Mouse (Mus musculus): ENCODE results near the gene Htr1a.

The Htr1a gene

GRCm38 (mm10) chr13:105443339-105443738, at the start of gene Htr1a:
Gene Htr1a, plus strand, starts transcription at chr13:105443639.
- H3K27me3 ChIP-seq (ENCODE audit: insufficient read depth, low read length), result peaks cover 47% of the 10 kb centered on the region
- TF ChIP-seq NANOG (IDR thresholded peaks at IDR 0.05; ENCODE audit: borderline replicate concordance, low read length) (no peak), POU5F1 (IDR thresholded peaks at IDR 0.05; ENCODE audit: borderline replicate concordance, low read length) (no peak), CTCF (conservative IDR thresholded peaks at IDR 0.05; ENCODE audit: low read length) (no peak)
- peak within 1 kb of the TSS; percentile 75 for H3K4me3 ChIP-seq (replicated peaks; ENCODE audit: low read length)
- no peaks in the 10 kb centered on the region for H3K9me3 ChIP-seq (ENCODE audit: low read length)
- no peaks in the 10 kb centered on the region for H3K36me3 ChIP-seq (ENCODE audit: insufficient read depth, low read length)
- peaks cover 20% of the 10 kb centered on the region for H3K4me1 ChIP-seq (replicated peaks; ENCODE audit: low read depth, low read length)

GRCm38 (mm10) chr13:105411535-105412326, 31.7 kb upstream of the Htr1a start:
- TF ChIP-seq NANOG (IDR thresholded peaks at IDR 0.05; ENCODE audit: borderline replicate concordance, low read length) (no peak), POU5F1 (IDR thresholded peaks at IDR 0.05; ENCODE audit: borderline replicate concordance, low read length) (no peak), CTCF (conservative IDR thresholded peaks at IDR 0.05; ENCODE audit: low read length) (no peak)
- H3K4me1 ChIP-seq (replicated peaks; ENCODE audit: low read depth, low read length), result no peaks in the 10 kb centered on the region
- H3K36me3 ChIP-seq (ENCODE audit: insufficient read depth, low read length), result no peaks in the 10 kb centered on the region
- no peaks in the 10 kb centered on the region for H3K9me3 ChIP-seq (ENCODE audit: low read length)
- no peaks in the 10 kb centered on the region for H3K27me3 ChIP-seq (ENCODE audit: insufficient read depth, low read length)
- no peak overlapping the region for H3K4me3 ChIP-seq (replicated peaks; ENCODE audit: low read length)

DNA sequence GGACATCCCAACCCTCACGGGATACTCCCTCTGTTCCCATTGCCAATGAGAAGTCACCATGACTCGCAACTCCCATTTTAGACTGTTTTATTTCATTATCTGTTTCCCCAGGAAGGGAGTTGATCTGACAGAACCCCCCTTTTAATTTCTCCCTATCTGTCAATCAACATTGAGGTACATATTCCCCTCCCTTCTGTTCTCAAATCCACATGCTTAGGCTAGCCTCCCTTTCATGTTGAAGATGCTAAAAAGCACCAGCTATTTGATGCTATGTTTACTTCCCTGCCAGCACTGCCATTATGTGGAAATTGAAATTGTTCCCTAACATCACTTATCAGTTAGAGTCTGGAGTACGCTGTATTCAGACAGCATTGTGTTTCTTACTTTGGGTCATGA, 31.1 kb upstream of the Htr1a start:
- Histone ChIP-seq H3K36me3 (ENCODE audit: insufficient read depth, low read length) (no peaks in the 10 kb centered on the region), H3K27me3 (ENCODE audit: insufficient read depth, low read length) (no peaks in the 10 kb centered on the region), H3K9me3 (ENCODE audit: low read length) (no peaks in the 10 kb centered on the region), H3K4me3 (replicated peaks; ENCODE audit: low read length) (no peak overlapping the region), H3K4me1 (replicated peaks; ENCODE audit: low read depth, low read length) (no peaks in the 10 kb centered on the region)
- no peak for TF ChIP-seq POU5F1 (IDR thresholded peaks at IDR 0.05; ENCODE audit: borderline replicate concordance, low read length)
- no peak for TF ChIP-seq CTCF (conservative IDR thresholded peaks at IDR 0.05; ENCODE audit: low read length)
- no peak for TF ChIP-seq NANOG (IDR thresholded peaks at IDR 0.05; ENCODE audit: borderline replicate concordance, low read length)

GRCm38 (mm10) chr13:105433141-105433540, 10.3 kb upstream of the Htr1a start:
- H3K4me1 ChIP-seq (replicated peaks; ENCODE audit: low read depth, low read length), result no peaks in the 10 kb centered on the region
- TF ChIP-seq NANOG (IDR thresholded peaks at IDR 0.05; ENCODE audit: borderline replicate concordance, low read length) (no peak), CTCF (conservative IDR thresholded peaks at IDR 0.05; ENCODE audit: low read length) (no peak), POU5F1 (IDR thresholded peaks at IDR 0.05; ENCODE audit: borderline replicate concordance, low read length) (no peak)
- H3K36me3 ChIP-seq (ENCODE audit: insufficient read depth, low read length), result no peaks in the 10 kb centered on the region
- no peaks in the 10 kb centered on the region for H3K27me3 ChIP-seq (ENCODE audit: insufficient read depth, low read length)
- H3K4me3 ChIP-seq (replicated peaks; ENCODE audit: low read length), result no peak overlapping the region
- peaks cover 22% of the 10 kb centered on the region for H3K9me3 ChIP-seq (ENCODE audit: low read length)

GRCm38 (mm10) chr13:105433630-105434029, 9.8 kb upstream of the Htr1a start:
- H3K36me3 ChIP-seq (ENCODE audit: insufficient read depth, low read length), result no peaks in the 10 kb centered on the region
- H3K4me3 ChIP-seq (replicated peaks; ENCODE audit: low read length), result no peak overlapping the region
- H3K4me1 ChIP-seq (replicated peaks; ENCODE audit: low read depth, low read length), result no peaks in the 10 kb centered on the region
- H3K9me3 ChIP-seq (ENCODE audit: low read length), result peaks cover 22% of the 10 kb centered on the region
- TF ChIP-seq POU5F1 (IDR thresholded peaks at IDR 0.05; ENCODE audit: borderline replicate concordance, low read length), result no peak
- TF ChIP-seq CTCF (conservative IDR thresholded peaks at IDR 0.05; ENCODE audit: low read length), result no peak
- no peak for TF ChIP-seq NANOG (IDR thresholded peaks at IDR 0.05; ENCODE audit: borderline replicate concordance, low read length)
- no peaks in the 10 kb centered on the region for H3K27me3 ChIP-seq (ENCODE audit: insufficient read depth, low read length)

DNA sequence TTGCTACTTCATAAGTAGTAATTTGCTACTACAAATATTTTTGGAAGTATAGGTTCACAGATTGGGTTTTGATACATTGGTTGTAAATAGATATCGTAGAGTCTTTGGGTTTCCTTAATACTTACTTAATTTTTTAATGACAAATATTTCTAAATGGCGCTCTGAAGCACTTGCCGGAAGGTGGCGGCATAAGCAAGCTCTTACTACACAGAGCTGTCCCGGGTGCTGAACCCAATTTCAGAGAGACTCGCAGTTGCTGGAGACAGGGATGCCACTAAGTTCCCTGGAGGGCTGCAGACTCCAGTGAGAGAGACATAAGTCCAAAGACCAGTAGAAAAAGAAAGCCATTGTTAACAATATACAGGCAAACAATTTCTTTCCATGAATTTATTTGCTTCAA, 863 bp upstream of the Htr1a start:
- Histone ChIP-seq H3K4me3 (replicated peaks; ENCODE audit: low read length) (no peak overlapping the region), H3K27me3 (ENCODE audit: insufficient read depth, low read length) (peaks cover 45% of the 10 kb centered on the region), H3K4me1 (replicated peaks; ENCODE audit: low read depth, low read length) (peaks cover 20% of the 10 kb centered on the region), H3K9me3 (ENCODE audit: low read length) (no peaks in the 10 kb centered on the region), H3K36me3 (ENCODE audit: insufficient read depth, low read length) (no peaks in the 10 kb centered on the region)
- TF ChIP-seq CTCF (conservative IDR thresholded peaks at IDR 0.05; ENCODE audit: low read length) (peak; percentile 52), NANOG (IDR thresholded peaks at IDR 0.05; ENCODE audit: borderline replicate concordance, low read length) (no peak)

- TF ChIP-seq NANOG (IDR thresholded peaks at IDR 0.05; ENCODE audit: borderline replicate concordance, low read length) (no peak), CTCF (conservative IDR thresholded peaks at IDR 0.05; ENCODE audit: low read length) (no peak), POU5F1 (IDR thresholded peaks at IDR 0.05; ENCODE audit: borderline replicate concordance, low read length) (no peak)
- no peaks in the 10 kb centered on the region for H3K9me3 ChIP-seq (ENCODE audit: low read length)
- peaks cover 48% of the 10 kb centered on the region for H3K27me3 ChIP-seq (ENCODE audit: insufficient read depth, low read length)
- peaks cover 20% of the 10 kb centered on the region for H3K4me1 ChIP-seq (replicated peaks; ENCODE audit: low read depth, low read length)
- no peaks in the 10 kb centered on the region for H3K36me3 ChIP-seq (ENCODE audit: insufficient read depth, low read length)
- H3K4me3 ChIP-seq (replicated peaks; ENCODE audit: low read length), result peak overlapping the region; percentile 75
Measured at GRCm38 (mm10) chr13:105443871-105444237, 415 bp downstream of the Htr1a start.

DNA sequence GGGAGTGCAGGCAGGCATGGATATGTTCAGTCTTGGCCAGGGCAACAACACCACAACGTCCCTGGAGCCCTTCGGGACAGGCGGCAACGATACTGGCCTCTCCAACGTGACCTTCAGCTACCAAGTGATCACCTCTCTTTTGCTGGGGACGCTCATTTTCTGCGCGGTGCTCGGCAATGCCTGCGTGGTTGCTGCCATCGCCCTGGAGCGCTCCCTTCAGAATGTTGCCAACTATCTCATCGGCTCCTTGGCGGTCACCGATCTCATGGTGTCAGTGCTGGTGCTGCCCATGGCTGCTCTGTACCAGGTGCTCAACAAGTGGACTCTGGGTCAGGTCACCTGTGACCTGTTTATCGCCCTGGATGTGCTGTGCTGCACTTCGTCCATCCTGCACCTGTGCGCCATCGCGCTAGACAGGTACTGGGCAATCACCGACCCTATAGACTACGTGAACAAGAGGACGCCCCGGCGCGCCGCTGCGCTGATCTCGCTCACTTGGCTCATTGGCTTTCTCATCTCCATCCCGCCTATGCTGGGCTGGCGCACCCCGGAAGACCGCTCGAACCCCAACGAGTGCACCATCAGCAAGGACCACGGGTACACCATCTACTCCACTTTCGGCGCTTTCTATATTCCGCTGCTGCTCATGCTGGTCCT, 927 bp downstream of the Htr1a start:
- Histone ChIP-seq H3K27me3 (ENCODE audit: insufficient read depth, low read length) (peaks cover 50% of the 10 kb centered on the region), H3K36me3 (ENCODE audit: insufficient read depth, low read length) (no peaks in the 10 kb centered on the region), H3K4me1 (replicated peaks; ENCODE audit: low read depth, low read length) (peaks cover 20% of the 10 kb centered on the region), H3K4me3 (replicated peaks; ENCODE audit: low read length) (peak overlapping the region; percentile 75), H3K9me3 (ENCODE audit: low read length) (no peaks in the 10 kb centered on the region)
- TF ChIP-seq CTCF (conservative IDR thresholded peaks at IDR 0.05; ENCODE audit: low read length) (no peak), POU5F1 (IDR thresholded peaks at IDR 0.05; ENCODE audit: borderline replicate concordance, low read length) (no peak), NANOG (IDR thresholded peaks at IDR 0.05; ENCODE audit: borderline replicate concordance, low read length) (no peak)
